Mouse (Mus musculus): Measurements from ENCODE around the gene Polr2i. TPM values are rescaled to one million over a fixed set of nuclear protein-coding genes. Genes with fewer than 3 reads are reported as not detected.

Polr2i gene
- polyA plus RNA-seq, 1 experiment = 196 TPM

DNA sequence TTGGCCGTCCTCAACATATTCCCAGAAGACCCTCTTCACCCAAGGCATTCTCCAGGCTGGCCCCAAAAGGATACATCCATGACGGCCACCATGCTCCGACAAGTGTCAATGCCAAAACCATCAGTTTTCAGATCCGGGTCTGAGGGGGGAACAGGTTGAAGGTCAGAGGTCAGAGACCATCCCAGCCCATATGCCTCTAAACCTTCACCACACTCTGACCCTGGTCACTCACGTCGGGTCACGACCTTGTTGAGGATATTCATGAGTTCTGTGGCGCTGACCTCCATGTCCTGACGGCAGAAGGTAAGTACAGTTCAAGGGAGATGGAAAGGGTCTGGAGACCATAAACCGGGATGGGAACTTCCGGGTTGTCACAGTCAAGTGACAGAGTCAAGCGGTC is 39.7 kb upstream of the Polr2i start:
- Histone ChIP-seq H3K4me1 (ENCODE audit: control insufficient read depth, insufficient read depth, low read length) (peaks cover 2% of the 10 kb centered on the region; the same call in 1 of the 2 replicates), H3K27ac (ENCODE audit: insufficient read depth, low read depth, low read length) (no peak overlapping the region), H3K27me3 (replicated peaks; ENCODE audit: control insufficient read depth, insufficient read depth, low read length) (no peaks in the 10 kb centered on the region), H3K36me3 (ENCODE audit: control insufficient read depth, insufficient read depth, low read length) (no peaks in the 10 kb centered on the region; the same call in 1 of the 2 replicates), H3K4me3 (ENCODE audit: insufficient read depth, low read depth, low read length) (no peak overlapping the region)
- DNase-seq = no peak
- 80% methylated on average over 12 of the region's 12 CpGs for WGBS
- no peak for TF ChIP-seq POLR2A (IDR thresholded peaks at IDR 0.05; ENCODE audit: low read depth, low read length)
- TF ChIP-seq CTCF (conservative IDR thresholded peaks at IDR 0.05; ENCODE audit: insufficient read depth, insufficient read length, low read depth, low read length) = no peak

DNA sequence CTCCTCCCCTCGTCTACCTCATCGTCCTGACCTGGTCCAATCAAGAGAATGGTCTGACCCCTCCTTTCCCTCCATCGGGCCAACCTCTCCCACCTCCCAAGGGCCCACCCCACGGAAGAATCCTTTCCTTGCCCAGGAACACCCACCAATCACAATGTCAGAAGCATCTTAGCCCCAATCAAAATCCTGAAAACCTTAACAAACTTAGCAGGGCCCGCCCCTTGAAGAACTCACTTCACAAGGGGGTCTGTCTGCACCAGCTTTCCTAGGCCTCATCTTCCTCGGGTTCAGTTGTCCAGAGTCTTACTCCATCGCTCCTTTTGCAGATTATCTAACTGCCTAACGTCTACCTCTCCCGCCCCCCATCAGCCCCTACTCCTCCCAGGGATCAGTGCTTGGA is 38.7 kb upstream of the Polr2i start:
- no peak for TF ChIP-seq CTCF (conservative IDR thresholded peaks at IDR 0.05; ENCODE audit: insufficient read depth, insufficient read length, low read depth, low read length)
- TF ChIP-seq POLR2A (IDR thresholded peaks at IDR 0.05; ENCODE audit: low read depth, low read length) = no peak
- Histone ChIP-seq H3K4me1 (ENCODE audit: control insufficient read depth, insufficient read depth, low read length) (peaks cover 2% of the 10 kb centered on the region; the same call in 1 of the 2 replicates), H3K4me3 (ENCODE audit: insufficient read depth, low read depth, low read length) (no peak overlapping the region), H3K36me3 (ENCODE audit: control insufficient read depth, insufficient read depth, low read length) (no peaks in the 10 kb centered on the region; the same call in 1 of the 2 replicates), H3K27me3 (replicated peaks; ENCODE audit: control insufficient read depth, insufficient read depth, low read length) (no peaks in the 10 kb centered on the region), H3K27ac (ENCODE audit: insufficient read depth, low read depth, low read length) (no peak overlapping the region)
- no peak for DNase-seq
- WGBS = 61% methylated on average over 9 of the region's 9 CpGs

DNA sequence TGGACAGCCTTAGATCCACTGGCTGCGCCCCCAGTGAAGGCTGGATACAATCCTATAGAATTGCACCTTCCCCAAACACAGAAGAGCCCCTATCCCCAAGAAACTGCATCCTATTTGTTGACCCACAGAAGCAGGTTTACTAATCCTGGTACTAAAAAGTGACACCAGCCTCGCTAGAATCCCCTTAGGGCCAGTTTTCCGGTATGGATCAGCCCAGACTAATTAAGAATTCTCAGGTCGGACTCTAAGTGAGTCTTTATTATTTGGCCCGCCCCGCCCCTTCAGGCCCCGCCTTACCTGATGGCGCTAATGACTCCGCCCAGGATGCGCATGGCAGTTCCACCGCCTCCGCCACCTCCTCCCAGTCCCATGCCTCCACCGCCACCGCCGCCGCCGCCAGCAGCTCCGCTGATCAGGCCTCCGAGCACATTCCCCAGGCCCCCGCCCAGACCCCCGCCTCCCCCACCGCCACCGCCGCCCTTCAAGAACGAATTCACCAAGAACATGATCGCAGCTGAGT is 38.1 kb upstream of the Polr2i start:
- Histone ChIP-seq H3K4me3 (ENCODE audit: insufficient read depth, low read depth, low read length) (peak overlapping the region; percentile 90), H3K27ac (ENCODE audit: insufficient read depth, low read depth, low read length) (no peak overlapping the region), H3K4me1 (ENCODE audit: control insufficient read depth, insufficient read depth, low read length) (peaks cover 2% of the 10 kb centered on the region; the same call in 1 of the 2 replicates), H3K27me3 (replicated peaks; ENCODE audit: control insufficient read depth, insufficient read depth, low read length) (no peaks in the 10 kb centered on the region), H3K36me3 (ENCODE audit: control insufficient read depth, insufficient read depth, low read length) (no peaks in the 10 kb centered on the region; the same call in 1 of the 2 replicates)
- 2% methylated on average over 26 of the region's 26 CpGs for WGBS
- DNase-seq = peak; percentile 92
- no peak for TF ChIP-seq CTCF (conservative IDR thresholded peaks at IDR 0.05; ENCODE audit: insufficient read depth, insufficient read length, low read depth, low read length)
- TF ChIP-seq POLR2A (IDR thresholded peaks at IDR 0.05; ENCODE audit: low read depth, low read length) = no peak

DNA sequence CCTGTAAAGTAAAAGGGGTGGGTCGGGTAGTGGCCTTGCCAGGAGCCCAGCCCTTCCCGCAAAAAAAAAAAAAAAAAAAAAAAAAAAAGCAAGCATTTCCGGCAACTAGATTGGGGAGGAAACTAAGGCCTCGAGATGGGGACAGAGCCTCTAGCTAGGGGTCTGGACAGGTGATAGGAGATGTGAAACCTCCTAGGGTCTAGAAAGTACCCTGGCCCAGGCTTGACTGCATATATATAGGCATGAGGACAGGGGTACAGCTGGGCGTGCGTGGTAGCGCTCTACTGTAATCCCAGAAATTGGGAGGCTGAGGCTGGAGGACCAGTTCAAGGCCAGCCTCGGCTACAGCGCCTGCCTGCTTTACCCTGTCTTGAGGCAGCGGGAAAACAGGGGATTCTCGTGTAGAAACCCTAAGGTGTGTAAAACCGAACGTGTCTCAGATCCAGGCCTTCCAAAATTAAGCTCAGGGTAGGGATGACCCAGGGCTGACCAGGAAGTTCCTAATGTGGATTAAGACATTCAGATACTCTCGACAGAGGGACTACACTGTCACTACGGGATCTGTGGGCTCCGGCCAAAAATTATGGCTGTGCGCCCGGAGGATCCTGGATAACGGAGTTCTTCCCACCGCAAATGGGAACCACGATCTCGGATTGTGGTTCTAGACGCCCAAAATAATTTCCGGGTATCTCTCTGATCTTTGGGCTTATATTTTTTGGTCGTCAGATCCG is 37.5 kb upstream of the Polr2i start:
- H3K27me3 ChIP-seq (replicated peaks; ENCODE audit: control insufficient read depth, insufficient read depth, low read length) = no peaks in the 10 kb centered on the region
- H3K4me1 ChIP-seq (ENCODE audit: control insufficient read depth, insufficient read depth, low read length) = peaks cover 2% of the 10 kb centered on the region; the same call in 1 of the 2 replicates
- TF ChIP-seq POLR2A (IDR thresholded peaks at IDR 0.05; ENCODE audit: low read depth, low read length) = no peak
- TF ChIP-seq CTCF (conservative IDR thresholded peaks at IDR 0.05; ENCODE audit: insufficient read depth, insufficient read length, low read depth, low read length) = no peak

DNA sequence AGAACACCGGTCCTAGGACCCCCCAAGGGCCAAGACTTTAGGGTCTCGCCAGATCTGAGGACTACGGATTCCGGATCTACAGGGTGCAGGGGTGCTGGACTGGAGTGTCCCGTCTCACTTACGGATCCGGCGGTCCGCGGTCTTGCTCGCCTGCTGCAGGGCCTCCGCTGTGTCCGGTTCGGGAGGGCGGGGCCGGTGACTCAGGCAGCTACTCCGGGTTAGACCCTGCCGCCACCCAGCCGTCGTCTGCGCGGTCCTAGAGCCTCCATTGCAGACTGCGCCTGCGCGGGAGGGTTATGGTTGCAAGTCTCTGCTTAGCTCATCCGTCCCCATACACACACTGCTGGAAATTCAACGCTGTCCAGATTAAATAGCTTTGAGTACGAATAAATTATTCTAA is 36.9 kb upstream of the Polr2i start:
- peak overlapping the region; percentile 90 for H3K4me3 ChIP-seq (ENCODE audit: insufficient read depth, low read depth, low read length)
- no peaks in the 10 kb centered on the region; the same call in 1 of the 2 replicates for H3K36me3 ChIP-seq (ENCODE audit: control insufficient read depth, insufficient read depth, low read length)
- peak; percentile 97 for DNase-seq
- under 1% methylated on average over 28 of the region's 28 CpGs for WGBS
- H3K27me3 ChIP-seq (replicated peaks; ENCODE audit: control insufficient read depth, insufficient read depth, low read length) = no peaks in the 10 kb centered on the region
- peak overlapping the region; percentile 95 for H3K27ac ChIP-seq (ENCODE audit: insufficient read depth, low read depth, low read length)
- peaks cover 2% of the 10 kb centered on the region; the same call in 1 of the 2 replicates for H3K4me1 ChIP-seq (ENCODE audit: control insufficient read depth, insufficient read depth, low read length)
- TF ChIP-seq CTCF (conservative IDR thresholded peaks at IDR 0.05; ENCODE audit: insufficient read depth, insufficient read length, low read depth, low read length) = no peak
- TF ChIP-seq POLR2A (IDR thresholded peaks at IDR 0.05; ENCODE audit: low read depth, low read length) = peak; percentile 68

More for the DNA sequence above, 37.5 kb upstream of the Polr2i start:
- DNase-seq = peak; percentile 46
- peak overlapping the region; percentile 95 for H3K27ac ChIP-seq (ENCODE audit: insufficient read depth, low read depth, low read length)
- H3K36me3 ChIP-seq (ENCODE audit: control insufficient read depth, insufficient read depth, low read length) = no peaks in the 10 kb centered on the region; the same call in 1 of the 2 replicates
- H3K4me3 ChIP-seq (ENCODE audit: insufficient read depth, low read depth, low read length) = peak overlapping the region; percentile 90
- under 1% methylated on average over 26 of the region's 26 CpGs for WGBS

DNA sequence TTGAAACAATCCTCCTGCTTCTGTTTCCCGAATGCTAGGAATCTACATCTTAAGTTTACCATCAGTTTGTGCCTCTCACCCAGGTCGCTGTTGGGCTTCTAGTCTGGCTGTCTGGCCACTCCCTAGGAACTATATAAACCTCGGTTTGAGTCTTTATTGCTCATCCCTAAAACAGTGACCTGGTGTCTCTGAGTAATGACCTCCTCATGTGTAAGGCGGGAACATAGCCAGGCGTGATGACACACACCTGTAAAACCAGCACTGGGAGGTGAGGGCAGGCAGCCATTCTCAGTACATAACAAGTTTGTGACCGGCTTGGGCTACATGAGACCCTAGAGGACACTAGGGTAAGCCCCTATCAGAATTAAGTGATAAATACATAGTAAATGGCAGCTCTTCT is 36.3 kb upstream of the Polr2i start:
- H3K4me1 ChIP-seq (ENCODE audit: control insufficient read depth, insufficient read depth, low read length) = peaks cover 2% of the 10 kb centered on the region; the same call in 1 of the 2 replicates
- no peak overlapping the region for H3K4me3 ChIP-seq (ENCODE audit: insufficient read depth, low read depth, low read length)
- WGBS = 59% methylated on average over 6 of the region's 6 CpGs
- no peaks in the 10 kb centered on the region for H3K27me3 ChIP-seq (replicated peaks; ENCODE audit: control insufficient read depth, insufficient read depth, low read length)
- TF ChIP-seq POLR2A (IDR thresholded peaks at IDR 0.05; ENCODE audit: low read depth, low read length) = no peak
- TF ChIP-seq CTCF (conservative IDR thresholded peaks at IDR 0.05; ENCODE audit: insufficient read depth, insufficient read length, low read depth, low read length) = no peak
- no peak overlapping the region for H3K27ac ChIP-seq (ENCODE audit: insufficient read depth, low read depth, low read length)
- no peak for DNase-seq
- no peaks in the 10 kb centered on the region for H3K36me3 ChIP-seq (ENCODE audit: control insufficient read depth, insufficient read depth, low read length)

DNA sequence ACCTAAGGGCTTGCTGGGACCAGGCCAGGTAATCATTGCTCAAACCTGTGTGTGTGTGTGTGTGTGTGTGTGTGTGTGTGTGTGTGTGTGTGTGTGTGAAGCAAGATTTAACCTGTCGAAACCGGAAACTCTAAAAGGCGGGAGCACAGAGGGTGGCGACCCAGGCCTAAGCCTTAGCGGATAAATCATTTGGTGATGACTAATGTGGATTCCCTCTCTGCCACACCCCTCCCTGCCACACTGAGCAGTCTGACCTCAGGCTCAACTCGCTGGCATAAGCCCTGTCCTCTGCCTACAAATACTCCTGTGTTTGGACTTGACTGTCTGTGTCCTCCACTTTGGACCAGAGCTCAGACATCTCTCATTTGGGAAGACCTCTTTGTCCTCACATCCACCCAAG is 35.6 kb upstream of the Polr2i start:
- no peak for DNase-seq
- no peaks in the 10 kb centered on the region for H3K27me3 ChIP-seq (replicated peaks; ENCODE audit: control insufficient read depth, insufficient read depth, low read length)
- no peaks in the 10 kb centered on the region for H3K36me3 ChIP-seq (ENCODE audit: control insufficient read depth, insufficient read depth, low read length)
- TF ChIP-seq POLR2A (IDR thresholded peaks at IDR 0.05; ENCODE audit: low read depth, low read length) = no peak
- no peak for TF ChIP-seq CTCF (conservative IDR thresholded peaks at IDR 0.05; ENCODE audit: insufficient read depth, insufficient read length, low read depth, low read length)
- no peak overlapping the region for H3K4me3 ChIP-seq (ENCODE audit: insufficient read depth, low read depth, low read length)
- WGBS = 24% methylated on average over 6 of the region's 6 CpGs
- no peak overlapping the region for H3K27ac ChIP-seq (ENCODE audit: insufficient read depth, low read depth, low read length)
- H3K4me1 ChIP-seq (ENCODE audit: control insufficient read depth, insufficient read depth, low read length) = peaks cover 2% of the 10 kb centered on the region; the same call in 1 of the 2 replicates
